In the genomic region with DNA sequence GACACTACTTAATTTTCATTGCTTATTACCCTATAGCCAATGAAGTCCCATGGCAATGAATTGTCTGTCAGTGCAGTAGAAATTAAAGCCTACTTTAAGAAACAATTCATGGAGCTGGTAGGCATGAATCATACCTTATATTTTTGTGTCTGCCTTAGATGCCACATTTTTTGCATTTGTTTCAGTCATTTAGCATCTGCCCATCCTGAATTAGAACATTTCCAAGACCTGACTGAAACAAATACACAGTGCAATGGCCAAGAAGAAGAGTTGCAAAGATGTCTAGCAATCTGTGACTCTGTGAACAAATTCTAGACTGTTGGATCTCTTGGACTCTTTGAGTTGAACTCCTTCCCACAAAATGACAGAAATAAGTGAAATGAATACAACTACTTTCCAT, we compare ENCODE assay signal across 22 mouse cellular contexts.
"Had no signal": no experiment of that assay in that cellular context is flagged by ENCODE, and none has a peak within 500 bp of the region (broad histone marks: within the 10 kb centered on the region; RNA-seq: fewer than 3 reads in every experiment).

No protein-coding gene starts in this region.

- DNase-seq: heart, postnatal 10 days; heart, postnatal 14 days; heart, postnatal 36 days; heart, postnatal 4 days; kidney, adult 11 months; kidney, adult 18-20 months; kidney, adult 2 months; kidney, adult 8-10 months; kidney, adult 9 months; kidney, postnatal 10 days; kidney, postnatal 14 days; kidney, postnatal 25 days; kidney, postnatal 36 days; kidney, postnatal 4 days; layer of hippocampus, adult 9-11 months; layer of hippocampus, postnatal 36 days had no signal

- ATAC-seq: hindbrain, embryonic 16.5 days; hindbrain, postnatal 0 days; inflammation-experienced regulatory T-cells, adult 6 months; intestine, embryonic 15.5 days; intestine, embryonic 16.5 days; intestine, postnatal 0 days had no signal
